Comparison of ENCODE assay signal across 1 mouse cellular context in the genomic region with DNA sequence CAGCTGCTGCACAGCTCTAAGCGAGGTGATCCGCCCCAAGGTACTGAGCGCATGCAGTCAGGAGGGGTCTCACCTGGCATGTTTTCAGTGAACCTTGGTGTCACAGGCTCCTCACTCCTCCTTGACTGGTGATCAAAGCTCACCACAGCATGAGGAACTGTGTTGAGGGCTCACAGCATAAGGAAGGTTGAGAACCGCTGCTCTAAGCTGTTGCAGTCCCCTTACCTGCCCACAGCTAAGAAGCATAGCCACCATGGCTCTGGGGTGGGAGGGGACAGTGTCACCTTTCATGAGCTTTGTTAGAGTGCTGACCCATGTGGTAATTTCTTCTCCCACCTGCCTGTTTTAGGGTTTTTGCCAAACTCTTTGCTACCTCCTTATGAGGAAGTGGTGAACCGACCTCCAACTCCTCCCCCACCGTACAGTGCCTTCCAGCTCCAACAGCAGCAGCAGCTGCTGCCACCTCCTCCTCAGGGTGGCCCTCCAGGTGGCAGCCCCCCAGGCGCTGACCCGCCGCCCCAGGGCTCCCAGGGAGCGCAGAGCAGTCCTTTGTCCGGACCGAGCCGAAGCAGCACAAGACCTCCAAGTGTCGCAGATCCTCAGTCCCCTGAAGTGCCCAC.
A peak's percentile ranks its signal among the peaks of the same experiment; 100 is the strongest.
TF ChIP-seq lines count a peak whose summit lies in the region.

No protein-coding gene starts in this region.

TF ChIP-seq in MEL, 35 proteins besides CTCF, POLR2A, EP300 and RAD21:
- TF ChIP-seq ETS1 (IDR thresholded peaks at IDR 0.05; ENCODE audit: low read depth, low read length): 0 out of 2 replicates have a peak, but pooled peaks have one; percentile 31
- TF ChIP-seq ZMIZ1 (IDR thresholded peaks at IDR 0.05; ENCODE audit: low read depth, low read length): no peak
